13 mouse cellular contexts compared by ENCODE assay signal in genomic region chr12:76362303-76362676, GRCm38 (mm10). TPM values are rescaled to one million over a fixed set of nuclear protein-coding genes. Genes with fewer than 3 reads are reported as not detected.
A peak's percentile ranks its signal among the peaks of the same experiment; 100 is the strongest.
DNase-seq lines count a peak whose midpoint lies in the region; ATAC-seq and TF ChIP-seq lines count a peak whose summit lies in the region.
"Had no signal": no experiment of that assay in that cellular context is flagged by ENCODE, and none has a peak within 500 bp of the region (broad histone marks: within the 10 kb centered on the region; RNA-seq: fewer than 3 reads in every experiment).

No protein-coding gene starts in this region.

- no peaks in the 10 kb centered on the region for H3K9me3 ChIP-seq in kidney, embryonic 15.5 days (replicated peaks)
- no peaks in the 10 kb centered on the region for H3K9me3 ChIP-seq in kidney, embryonic 16.5 days (ENCODE audit: low read length)
- no peaks in the 10 kb centered on the region for H3K9me3 ChIP-seq in liver, embryonic 16.5 days (replicated peaks; ENCODE audit: control insufficient read depth, low read length)
- H3K9me3 ChIP-seq: limb, embryonic 13.5 days had no signal

- H3K4me1 ChIP-seq in kidney, embryonic 15.5 days = peaks cover 20% of the 10 kb centered on the region
- peaks cover 14% of the 10 kb centered on the region for H3K4me1 ChIP-seq in kidney, embryonic 16.5 days (ENCODE audit: insufficient read depth, low read length)
- H3K4me1 ChIP-seq in bone marrow, adult 2 months (ENCODE audit: control insufficient read depth, insufficient read depth, low read length) = peaks cover 4% of the 10 kb centered on the region
- H3K4me1 ChIP-seq in liver, embryonic 16.5 days (ENCODE audit: control insufficient read depth, low read depth, low read length) = peaks cover 31% of the 10 kb centered on the region
- no peaks in the 10 kb centered on the region for H3K4me1 ChIP-seq in kidney, adult 2 months (ENCODE audit: control insufficient read depth, insufficient read depth, low read length)

- no peak overlapping the region for H3K4me2 ChIP-seq in kidney, embryonic 15.5 days
- no peak overlapping the region for H3K4me2 ChIP-seq in kidney, embryonic 16.5 days (replicated peaks; ENCODE audit: low read depth, low read length)
- H3K4me2 ChIP-seq in liver, embryonic 16.5 days (ENCODE audit: low read depth, low read length) = peak overlapping the region; percentile 50
- H3K4me2 ChIP-seq: limb, embryonic 13.5 days had no signal

- TF ChIP-seq POLR2A in bone marrow, adult 2 months (IDR thresholded peaks at IDR 0.05; ENCODE audit: borderline replicate concordance, control insufficient read depth, low read depth, low read length) = no peak
- no peak for TF ChIP-seq POLR2A in kidney, adult 2 months (IDR thresholded peaks at IDR 0.05; ENCODE audit: low read depth, low read length)

- H3K27ac ChIP-seq in kidney, embryonic 15.5 days = 0 out of 2 replicates have a peak overlapping the region, but pooled peaks have one; percentile 34
- H3K27ac ChIP-seq in kidney, embryonic 16.5 days (ENCODE audit: low read length) = no peak overlapping the region
- peak overlapping the region; percentile 74 for H3K27ac ChIP-seq in bone marrow, adult 2 months (ENCODE audit: control insufficient read depth, insufficient read depth, low read depth, low read length, poor library complexity)
- H3K27ac ChIP-seq in liver, embryonic 16.5 days (ENCODE audit: low read length) = peak overlapping the region; percentile 77
- no peak overlapping the region for H3K27ac ChIP-seq in kidney, adult 2 months (ENCODE audit: insufficient read depth, low read depth, low read length)
- H3K27ac ChIP-seq: limb, embryonic 13.5 days had no signal

- H3K27me3 ChIP-seq in kidney, embryonic 15.5 days = no peaks in the 10 kb centered on the region
- H3K27me3 ChIP-seq in kidney, embryonic 16.5 days (ENCODE audit: insufficient read depth, low read length) = no peaks in the 10 kb centered on the region
- no peaks in the 10 kb centered on the region for H3K27me3 ChIP-seq in liver, embryonic 16.5 days (ENCODE audit: control insufficient read depth, insufficient read depth, low read depth, low read length)
- H3K27me3 ChIP-seq in kidney, adult 2 months (replicated peaks; ENCODE audit: control insufficient read depth, insufficient read depth, low read length) = no peaks in the 10 kb centered on the region
- H3K27me3 ChIP-seq: limb, embryonic 13.5 days had no signal

- ATAC-seq in kidney, embryonic 15.5 days (replicated peaks; ENCODE audit: low FRiP score) = no peak
- no peak for ATAC-seq in kidney, embryonic 16.5 days (ENCODE audit: low FRiP score, low TSS enrichment)
- ATAC-seq in liver, embryonic 16.5 days (ENCODE audit: low read depth) = 0 out of 2 replicates have a peak, but pooled peaks have one; percentile 17

- peaks cover 5% of the 10 kb centered on the region; the same call in 1 of the 2 replicates for H3K36me3 ChIP-seq in kidney, embryonic 15.5 days
- 0 out of 2 replicates have a peak, but pooled peaks cover 5% of the 10 kb centered on the region for H3K36me3 ChIP-seq in kidney, embryonic 16.5 days (ENCODE audit: insufficient read depth, low read length)
- H3K36me3 ChIP-seq in liver, embryonic 16.5 days (ENCODE audit: control insufficient read depth, insufficient read depth) = no peaks in the 10 kb centered on the region
- no peaks in the 10 kb centered on the region for H3K36me3 ChIP-seq in kidney, adult 2 months (ENCODE audit: control insufficient read depth, insufficient read depth, low read length)

- no peak overlapping the region for H3K4me3 ChIP-seq in kidney, embryonic 15.5 days (replicated peaks)
- no peak overlapping the region for H3K4me3 ChIP-seq in kidney, embryonic 16.5 days (ENCODE audit: low read length)
- peak overlapping the region; percentile 35 for H3K4me3 ChIP-seq in bone marrow, adult 2 months (replicated peaks; ENCODE audit: control insufficient read depth, low read depth, low read length)
- peak overlapping the region; percentile 9; the same call in 1 of the 2 replicates for H3K4me3 ChIP-seq in liver, embryonic 16.5 days (ENCODE audit: low read depth, low read length)
- no peak overlapping the region for H3K4me3 ChIP-seq in kidney, adult 2 months (ENCODE audit: insufficient read depth, low read depth, low read length)
- H3K4me3 ChIP-seq: limb, embryonic 13.5 days had no signal

- DNase-seq in thymus, postnatal 10 days (ENCODE audit: low spot score in 2 of 2) = peak; percentile 35 to 38
- no peak for DNase-seq in cerebellum, postnatal 25 days
- no peak for DNase-seq in kidney, adult 2 months
- DNase-seq in layer of hippocampus, adult 11-12 months (ENCODE audit: low spot score) = no peak
- DNase-seq: gastrocnemius, postnatal 25 days; heart, postnatal 36 days; kidney, adult 18-20 months; right cerebral cortex, postnatal 25 days had no signal

- TF ChIP-seq CTCF in bone marrow, adult 2 months (IDR thresholded peaks at IDR 0.05; ENCODE audit: control insufficient read depth, insufficient read depth, low read length) = no peak
- no peak for TF ChIP-seq CTCF in kidney, adult 2 months (conservative IDR thresholded peaks at IDR 0.05; ENCODE audit: insufficient read depth, insufficient read length, low read depth, low read length)

- 83% methylated on average over 9 of the region's 9 CpGs for WGBS in kidney, embryonic 15.5 days
- WGBS in kidney, embryonic 16.5 days = 75% methylated on average over 9 of the region's 9 CpGs
- 5% methylated on average over 9 of the region's 9 CpGs for WGBS in bone marrow, adult 2 months
- WGBS in liver, embryonic 16.5 days (ENCODE audit: insufficient replicate concordance) = 23% methylated on average over 9 of the region's 9 CpGs
- WGBS in kidney, adult 2 months = 74% methylated on average over 9 of the region's 9 CpGs

- H3K9ac ChIP-seq in kidney, embryonic 15.5 days = no peak overlapping the region
- H3K9ac ChIP-seq in kidney, embryonic 16.5 days (replicated peaks; ENCODE audit: low read length) = no peak overlapping the region
- H3K9ac ChIP-seq in liver, embryonic 16.5 days (ENCODE audit: low read depth, low read length) = peak overlapping the region; percentile 50
- H3K9ac ChIP-seq: limb, embryonic 13.5 days had no signal

RNA-seq across cellular contexts. Expression of gene Zbtb25, which starts 7.1 kb away (rescaled TPM):
- 14.9 and 16.3 TPM in 2 replicates for polyA plus RNA-seq in kidney, embryonic 15.5 days (2015; fragmentation: Nextera tagmentation; extraction: Ambion mirVana)
- polyA plus RNA-seq in kidney, embryonic 16.5 days (2015; fragmentation: Nextera tagmentation; extraction: Ambion mirVana) = 14.0 and 15.2 TPM in 2 replicates
- 5.5 and 7.8 TPM in 2 replicates for polyA plus RNA-seq in bone marrow, adult 2 months (2011; ENCODE audit: insufficient read depth, insufficient read length, low replicate concordance, missing spikeins)
- polyA plus RNA-seq in liver, embryonic 16.5 days (2015; fragmentation: Nextera tagmentation; extraction: Ambion mirVana) = 4.1 and 4.8 TPM in 2 replicates
- 4.9 and 5.9 TPM in 2 replicates for polyA plus RNA-seq in kidney, adult 2 months (2012; rRNA removed)

RNA-seq across cellular contexts. Expression of gene Zbtb1, which starts 7.8 kb away (rescaled TPM):
- 10.3 and 10.8 TPM in 2 replicates for polyA plus RNA-seq in kidney, embryonic 15.5 days (2015; fragmentation: Nextera tagmentation; extraction: Ambion mirVana)
- polyA plus RNA-seq in kidney, embryonic 16.5 days (2015; fragmentation: Nextera tagmentation; extraction: Ambion mirVana) = 10.0 and 10.5 TPM in 2 replicates
- 3.9 and 5.2 TPM in 2 replicates for polyA plus RNA-seq in bone marrow, adult 2 months (2011; ENCODE audit: insufficient read depth, insufficient read length, low replicate concordance, missing spikeins)
- 2.9 and 3.4 TPM in 2 replicates for polyA plus RNA-seq in liver, embryonic 16.5 days (2015; fragmentation: Nextera tagmentation; extraction: Ambion mirVana)
- 1.5 and 1.6 TPM in 2 replicates for polyA plus RNA-seq in kidney, adult 2 months (2012; rRNA removed)

RNA-seq across cellular contexts. Expression of gene Akap5, which starts 37.6 kb away (rescaled TPM):
- 1.3 and 1.6 TPM in 2 replicates for polyA plus RNA-seq in kidney, embryonic 15.5 days (2015; fragmentation: Nextera tagmentation; extraction: Ambion mirVana)
- 1.4 and 1.9 TPM in 2 replicates for polyA plus RNA-seq in kidney, embryonic 16.5 days (2015; fragmentation: Nextera tagmentation; extraction: Ambion mirVana)
- polyA plus RNA-seq in bone marrow, adult 2 months (2011; ENCODE audit: insufficient read depth, insufficient read length, low replicate concordance, missing spikeins) = 1.2 and 4.3 TPM in 2 replicates
- 0.16 and 0.21 TPM in 2 replicates for polyA plus RNA-seq in liver, embryonic 16.5 days (2015; fragmentation: Nextera tagmentation; extraction: Ambion mirVana)
- polyA plus RNA-seq in kidney, adult 2 months (2012; rRNA removed) = 0.19 and 0.27 TPM in 2 replicates

RNA-seq across cellular contexts. Expression of gene Hspa2, which starts 41.7 kb away (rescaled TPM):
- polyA plus RNA-seq in kidney, embryonic 15.5 days (2015; fragmentation: Nextera tagmentation; extraction: Ambion mirVana) = 9.3 and 10.3 TPM in 2 replicates
- polyA plus RNA-seq in kidney, embryonic 16.5 days (2015; fragmentation: Nextera tagmentation; extraction: Ambion mirVana) = 11.0 and 12.5 TPM in 2 replicates
- polyA plus RNA-seq in bone marrow, adult 2 months (2011; ENCODE audit: insufficient read depth, insufficient read length, low replicate concordance, missing spikeins) = 1.3 and 3.0 TPM in 2 replicates
- 1.4 and 1.5 TPM in 2 replicates for polyA plus RNA-seq in liver, embryonic 16.5 days (2015; fragmentation: Nextera tagmentation; extraction: Ambion mirVana)
- 11.8 and 14.0 TPM in 2 replicates for polyA plus RNA-seq in kidney, adult 2 months (2012; rRNA removed)

RNA-seq across cellular contexts. Expression of gene Ppp1r36, which starts 55.0 kb away (rescaled TPM):
- 3.1 and 4.3 TPM in 2 replicates for polyA plus RNA-seq in kidney, embryonic 15.5 days (2015; fragmentation: Nextera tagmentation; extraction: Ambion mirVana)
- 4.0 and 4.3 TPM in 2 replicates for polyA plus RNA-seq in kidney, embryonic 16.5 days (2015; fragmentation: Nextera tagmentation; extraction: Ambion mirVana)
- not detected in 2 replicates for polyA plus RNA-seq in bone marrow, adult 2 months (2011; ENCODE audit: insufficient read depth, insufficient read length, low replicate concordance, missing spikeins)
- 0.08 and 0.11 TPM in 2 replicates for polyA plus RNA-seq in liver, embryonic 16.5 days (2015; fragmentation: Nextera tagmentation; extraction: Ambion mirVana)
- 0.23 and 0.31 TPM in 2 replicates for polyA plus RNA-seq in kidney, adult 2 months (2012; rRNA removed)

Comparison
In these comparisons a context has a peak if more than half of its experiments do, and no peak if none do; other contexts are left out.
1. H3K27ac ChIP-seq: peak in kidney, embryonic 15.5 days (single experiment), bone marrow, adult 2 months (single experiment) and liver, embryonic 16.5 days (single experiment); none in kidney, embryonic 16.5 days (single experiment) and kidney, adult 2 months (single experiment).
2. H3K4me3 ChIP-seq: peak in bone marrow, adult 2 months (single experiment) and liver, embryonic 16.5 days (single experiment); none in kidney, embryonic 15.5 days (single experiment), kidney, embryonic 16.5 days (single experiment) and kidney, adult 2 months (single experiment).
3. DNase-seq: peak in thymus, postnatal 10 days (2 of 2); none in cerebellum, postnatal 25 days (0 of 2), kidney, adult 2 months (single experiment) and layer of hippocampus, adult 11-12 months (single experiment).